Mouse (Mus musculus) stomach, embryonic 14.5 days (tissue): ENCODE measurements around the gene A430078G23Rik. TPM values are rescaled to one million over a fixed set of nuclear protein-coding genes. Genes with fewer than 3 reads are reported as not detected.

Experiments used
- ATAC-seq: fragments of 200-750 bp; cut with Nextera tagmentation; 2 replicates; pipeline ENCODE4 v1.8.0; 2017; ENCODE audit warnings: low read depth, moderate TSS enrichment; ENCODE audit not compliant: insufficient number of reproducible peaks, insufficient read depth, low FRiP score
- H3K27ac ChIP-seq: fragments of 300-500 bp; sonication (generic); 2 replicates; pipeline ENCODE4 v1.5.1; 2014; ENCODE audit warnings: mild to moderate bottlenecking, low read length, moderate library complexity, mixed read lengths
- H3K27me3 ChIP-seq: fragments of 300-500 bp; sonication (generic); 2 replicates; pipeline ENCODE4 v1.6.1; 2014; ENCODE audit warnings: low read length, control low read depth, mixed read lengths; ENCODE audit not compliant: control insufficient read depth, insufficient read depth
- H3K36me3 ChIP-seq: fragments of 300-500 bp; sonication (generic); 2 replicates; pipeline ENCODE4 v1.6.1; 2014; ENCODE audit warnings: mild to moderate bottlenecking, control low read depth, low read length, moderate library complexity, mixed read lengths; ENCODE audit not compliant: control insufficient read depth, insufficient read depth
- H3K4me1 ChIP-seq: fragments of 300-500 bp; sonication (generic); 2 replicates; pipeline ENCODE4 v1.6.1; 2014; ENCODE audit warnings: low read length, control low read depth, mixed read lengths; ENCODE audit not compliant: control insufficient read depth, insufficient read depth
- H3K4me2 ChIP-seq: fragments of 300-500 bp; sonication (generic); replicated peaks from 2 replicates; pipeline ENCODE4 v1.6.1; 2014; ENCODE audit warnings: low read depth, low read length, control low read depth
- H3K4me3 ChIP-seq: fragments of 300-500 bp; sonication (generic); 2 replicates; pipeline ENCODE4 v1.5.1; 2014; ENCODE audit warnings: low read depth, low read length, control low read depth
- H3K9ac ChIP-seq: fragments of 300-500 bp; sonication (generic); replicated peaks from 2 replicates; pipeline ENCODE4 v1.6.1; 2014; ENCODE audit warnings: low read depth, mild to moderate bottlenecking, control low read depth, low read length, moderate library complexity, mixed read lengths
- H3K9me3 ChIP-seq: fragments of 300-500 bp; sonication (generic); 2 replicates; pipeline ENCODE4 v1.6.1; 2016; ENCODE audit warnings: low read depth, low read length, control low read depth; ENCODE audit not compliant: control insufficient read depth
- WGBS: fragments of 180-500 bp; shearing (Covaris S2); extraction: QIAGEN DNeasy Blood & Tissue Kit; methylation state at CpG from one replicate; pipeline ENCODE4 v1.1.7; 2014; 5-methylcytosine and 5-hydroxymethylcytosine counted together
- polyA plus RNA-seq: library from polyadenylated mRNA; unstranded; fragments of >200 nt; fragmentation: Nextera tagmentation; extraction: Ambion mirVana; gene quantifications from 2 replicates; pipeline ENCODE4 v1.2.1, GENCODE M21; 2014

The A430078G23Rik gene
- polyA plus RNA-seq, 1 experiment from 2014 or later: 0.27 TPM

GRCm38 (mm10) chr8:3436492-3436891 is 83.3 kb downstream of the A430078G23Rik start:
- ATAC-seq: no peak
- H3K27me3 ChIP-seq: no peaks in the 10 kb centered on the region
- no peaks in the 10 kb centered on the region for H3K4me1 ChIP-seq
- H3K9me3 ChIP-seq: no peaks in the 10 kb centered on the region
- H3K4me3 ChIP-seq: no peak overlapping the region
- WGBS: 79% methylated on average over 6 of the region's 6 CpGs
- H3K9ac ChIP-seq: no peak overlapping the region
- peaks cover 46% of the 10 kb centered on the region for H3K36me3 ChIP-seq
- no peak overlapping the region for H3K27ac ChIP-seq
- no peak overlapping the region for H3K4me2 ChIP-seq

- no peak for ATAC-seq
- peaks cover 31% of the 10 kb centered on the region for H3K36me3 ChIP-seq
- 84% methylated on average over 12 of the region's 12 CpGs for WGBS
Measured at GRCm38 (mm10) chr8:3439510-3439909, 86.3 kb downstream of the A430078G23Rik start.

More at GRCm38 (mm10) chr8:3439510-3439909, 86.3 kb downstream of the A430078G23Rik start:
- Histone ChIP-seq H3K9ac (no peak overlapping the region), H3K4me1 (no peaks in the 10 kb centered on the region), H3K27me3 (no peaks in the 10 kb centered on the region), H3K4me3 (no peak overlapping the region), H3K27ac (no peak overlapping the region), H3K4me2 (no peak overlapping the region), H3K9me3 (no peaks in the 10 kb centered on the region)

Other genes starting within 250 kb of the A430078G23Rik start
- gene Insr, start 73.8 kb upstream of the A430078G23Rik start, polyA plus RNA-seq: 40.8 and 44.5 TPM in 2 replicates
- gene Arhgef18, start 39.6 kb downstream of the A430078G23Rik start, polyA plus RNA-seq: 9.6 and 13.2 TPM in 2 replicates
- 3.9 and 6.2 TPM in 2 replicates for gene Pex11g, start 114.3 kb downstream of the A430078G23Rik start, polyA plus RNA-seq
- gene Tex45, start 117.4 kb downstream of the A430078G23Rik start, polyA plus RNA-seq: not detected in 2 replicates
- gene Zfp358, start 139.7 kb downstream of the A430078G23Rik start, polyA plus RNA-seq: 29.6 and 32.3 TPM in 2 replicates
- gene Mcoln1, start 147.0 kb downstream of the A430078G23Rik start, polyA plus RNA-seq: 34.3 and 39.0 TPM in 2 replicates
- gene Pnpla6, start 162.0 kb downstream of the A430078G23Rik start, polyA plus RNA-seq: 24.6 and 27.2 TPM in 2 replicates
- 1.2 and 1.6 TPM in 2 replicates for gene C330021F23Rik, start 214.6 kb downstream of the A430078G23Rik start, polyA plus RNA-seq
- 14.9 and 15.3 TPM in 2 replicates for gene Camsap3, start 233.9 kb downstream of the A430078G23Rik start, polyA plus RNA-seq